Mouse (Mus musculus): ENCODE measurements around the gene Asb2.

The Asb2 gene

GRCm38 (mm10) chr12:103355746-103356414 is at the start of gene Asb2:
Gene Asb2, minus strand, starts transcription at chr12:103356001.
- DNase-seq = no peak

DNA sequence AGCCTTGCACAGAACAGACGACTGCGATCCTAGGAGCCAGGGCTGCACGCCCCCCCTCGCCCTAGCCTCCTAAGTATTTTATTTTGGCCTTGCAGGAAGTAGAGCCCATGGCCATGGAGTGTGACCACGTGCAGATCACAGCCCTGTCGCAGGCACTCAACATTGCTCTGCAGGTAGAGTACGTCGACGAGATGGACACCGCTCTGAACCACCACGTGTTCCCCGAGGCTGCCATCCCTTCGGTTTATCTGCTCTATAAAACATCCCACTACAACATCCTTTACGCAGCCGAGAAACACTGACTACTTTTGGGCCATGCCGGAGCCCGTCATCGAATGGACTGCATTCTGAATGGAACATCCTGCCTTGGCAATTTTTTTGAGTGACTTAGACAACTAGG is 48.3 kb upstream of the Asb2 start:
- no peak for DNase-seq

- no peak for DNase-seq
Measured at GRCm38 (mm10) chr12:103396751-103397150, 41.0 kb upstream of the Asb2 start.

- DNase-seq = no peak
Measured at GRCm38 (mm10) chr12:103395486-103396275, 39.9 kb upstream of the Asb2 start.

DNA sequence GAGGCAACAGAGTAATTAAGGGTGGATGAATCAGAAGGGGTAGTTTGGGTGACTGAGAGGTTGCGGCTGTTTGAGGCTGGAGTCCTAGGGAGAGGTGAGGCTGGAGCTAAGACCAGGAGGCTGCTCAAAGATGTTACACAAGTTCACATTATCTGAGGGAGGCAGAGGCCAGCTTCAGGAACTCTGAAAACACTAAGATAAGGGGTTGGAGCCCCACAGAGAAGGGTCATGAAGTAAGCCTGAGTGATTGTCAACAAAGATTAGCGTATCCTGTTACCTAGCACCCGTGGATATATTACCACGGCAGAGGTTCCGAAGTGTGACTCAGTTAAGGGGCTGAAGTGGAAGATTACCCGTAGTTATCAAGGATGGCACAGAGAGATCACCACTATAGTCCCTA is 37.7 kb upstream of the Asb2 start:
- no peak for DNase-seq

DNA sequence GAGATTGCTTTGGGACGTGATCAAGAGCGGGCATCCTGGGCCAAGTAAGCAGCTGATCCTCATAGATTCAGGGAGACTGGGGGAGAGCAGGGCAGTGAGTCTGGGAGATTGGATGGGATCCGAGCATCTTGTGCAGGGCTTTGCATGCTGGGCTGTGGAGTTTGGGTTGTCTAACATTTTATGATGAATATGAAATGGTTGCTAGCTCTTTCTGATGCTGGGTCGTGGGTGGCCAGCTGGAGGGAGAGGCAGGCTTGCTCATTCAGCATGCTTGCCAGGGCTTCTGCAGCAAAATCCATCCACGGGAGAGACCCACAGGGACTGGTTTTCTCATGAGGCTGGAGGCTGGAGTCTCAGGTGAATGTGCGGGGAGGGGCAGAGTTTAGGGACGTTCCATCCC is 35.3 kb upstream of the Asb2 start:
- DNase-seq = peak; percentile 79

DNA sequence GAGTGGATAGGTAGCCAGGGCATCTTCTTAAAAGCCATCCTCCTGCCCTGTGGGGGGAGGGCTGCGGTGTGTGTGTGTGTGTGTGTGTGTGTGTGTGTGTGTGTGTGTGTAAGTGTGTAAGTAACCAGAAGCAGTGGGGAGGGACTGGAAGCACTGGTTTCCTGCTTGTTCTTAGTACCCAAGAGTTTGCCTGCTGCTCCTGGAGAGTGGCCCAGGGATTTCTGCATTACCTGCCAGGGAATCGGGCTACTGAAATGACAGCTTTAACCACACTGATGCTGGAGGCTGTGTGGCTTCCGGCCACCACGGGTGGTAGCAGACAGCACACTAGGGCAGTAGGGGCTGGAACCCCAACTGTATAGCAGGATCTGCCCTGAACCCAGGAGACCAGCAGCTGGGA is 34.2 kb upstream of the Asb2 start:
- DNase-seq = no peak

DNA sequence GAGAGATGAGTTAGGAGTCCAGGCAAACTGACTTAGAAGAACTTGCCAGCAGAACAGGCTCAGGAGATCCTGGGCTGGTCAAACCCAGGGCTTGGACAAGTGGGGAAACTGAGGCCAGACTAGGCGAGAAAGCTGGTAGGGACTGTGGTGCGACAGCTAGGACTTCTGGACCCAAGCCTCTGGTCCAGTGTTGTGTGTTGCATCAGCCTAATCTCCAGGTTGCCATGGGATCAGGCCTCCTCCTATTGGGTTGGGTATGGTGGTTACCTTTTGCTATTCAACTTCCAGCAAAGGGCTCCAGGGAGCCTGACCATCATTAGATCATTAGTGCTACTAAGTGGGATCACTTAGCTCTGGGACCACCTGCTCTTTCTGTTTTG is 33.5 kb upstream of the Asb2 start:
- no peak for DNase-seq

- DNase-seq = peak; percentile 98
Measured at GRCm38 (mm10) chr12:103388505-103389347, 32.9 kb upstream of the Asb2 start, which contains the start of gene Otub2. Gene Otub2, plus strand, starts transcription at chr12:103388682.

DNA sequence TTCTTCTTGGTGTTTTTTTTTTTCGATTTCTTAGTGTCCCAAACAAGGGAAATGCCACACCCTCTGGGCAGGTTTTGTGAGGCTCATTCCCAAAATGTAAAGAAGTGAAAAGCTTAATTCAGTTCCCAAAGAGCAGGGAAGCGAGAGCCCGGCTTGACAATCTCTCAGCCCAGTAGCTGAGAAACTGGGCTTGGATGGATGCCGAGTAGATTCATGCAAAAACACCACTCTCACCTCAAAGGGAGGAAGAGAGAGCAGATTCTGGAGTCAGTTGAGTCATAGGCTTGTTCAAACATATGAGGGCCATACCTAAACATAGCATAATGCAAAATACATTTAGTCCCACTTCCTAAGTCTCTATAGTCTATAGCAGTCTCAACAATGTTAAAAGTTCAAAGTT is 24.4 kb upstream of the Asb2 start:
- DNase-seq = no peak

DNA sequence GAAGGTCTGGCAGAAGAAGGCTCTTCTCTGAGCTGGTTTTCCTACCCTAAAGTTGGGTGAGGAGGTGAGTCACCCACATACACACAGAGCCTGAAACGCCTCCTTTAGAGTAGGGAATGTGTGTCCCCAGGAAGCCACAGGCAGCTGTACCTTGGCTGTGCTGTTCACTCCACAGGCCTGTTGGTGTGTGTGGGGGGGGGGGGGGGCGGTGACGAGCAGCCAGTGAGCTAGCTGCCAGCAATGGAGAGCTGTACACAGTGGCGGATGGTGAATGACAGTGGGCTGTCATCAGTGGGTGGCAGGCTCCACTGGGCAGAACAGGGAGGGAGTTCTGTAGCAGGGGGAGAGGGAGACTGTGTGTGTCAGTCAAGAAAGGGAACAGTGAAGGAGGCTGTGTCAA is 21.0 kb upstream of the Asb2 start:
- DNase-seq = peak; percentile 77

DNA sequence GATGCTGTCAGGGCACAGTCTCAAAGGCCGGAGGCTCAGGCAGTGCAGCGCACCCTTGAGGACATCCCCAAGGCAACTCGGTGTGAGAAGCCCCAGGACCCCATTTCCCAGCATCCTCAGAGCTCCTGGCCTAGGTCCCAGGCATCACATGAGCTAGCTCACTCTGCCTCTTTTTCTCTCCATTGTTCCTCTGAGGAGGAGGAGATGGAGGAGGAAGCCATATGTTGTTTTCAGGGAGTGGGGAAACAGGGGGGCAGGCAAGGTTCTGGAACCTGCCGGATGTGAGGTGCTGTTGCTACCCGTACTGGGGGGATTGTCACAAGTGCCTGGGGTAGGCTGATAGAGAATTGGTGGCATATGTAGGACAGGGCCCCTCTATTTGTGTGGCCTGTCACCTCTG is 20.3 kb upstream of the Asb2 start:
- peak; percentile 76 for DNase-seq

GRCm38 (mm10) chr12:103373530-103374236 is 17.9 kb upstream of the Asb2 start:
- DNase-seq = no peak

DNA sequence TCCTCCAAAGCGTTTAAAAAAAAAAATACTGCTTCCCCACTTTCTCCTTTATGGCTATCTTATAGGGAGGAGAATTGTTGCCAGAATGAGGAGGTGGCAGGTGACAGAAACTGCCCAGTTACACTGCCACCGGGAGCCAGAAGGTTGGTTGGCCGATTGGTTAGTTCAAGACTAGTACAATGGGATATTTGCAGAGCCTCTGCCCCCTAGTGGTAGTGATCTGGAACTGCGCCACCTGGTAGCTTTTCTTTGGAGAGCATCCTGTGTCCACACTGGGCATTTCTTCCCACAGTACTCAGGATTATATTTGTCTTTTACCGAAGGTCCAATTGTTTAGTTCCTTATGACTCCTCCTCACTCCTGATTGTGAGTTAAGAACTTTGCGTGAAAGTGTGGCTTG is 15.9 kb upstream of the Asb2 start:
- no peak for DNase-seq

DNA sequence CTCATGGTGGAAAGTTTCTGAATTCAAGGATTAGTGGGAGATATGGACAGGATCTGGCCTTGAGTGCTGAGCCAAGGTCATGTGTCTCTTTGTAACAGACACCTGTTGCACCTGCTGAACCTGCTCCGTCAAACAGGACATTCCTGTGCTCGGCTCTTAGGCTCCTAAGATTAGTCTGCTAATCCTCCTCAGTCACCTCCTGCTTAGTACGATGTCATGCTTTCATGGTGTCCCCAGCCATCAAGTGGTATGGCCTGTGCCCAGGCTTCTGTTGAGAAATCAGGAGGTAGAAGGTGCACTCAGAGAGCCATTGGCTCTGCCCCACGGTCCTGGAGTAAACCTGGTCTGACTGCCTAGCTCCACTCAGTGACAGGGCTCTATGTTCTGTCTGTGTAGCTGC is 15.1 kb upstream of the Asb2 start:
- no peak for DNase-seq

DNA sequence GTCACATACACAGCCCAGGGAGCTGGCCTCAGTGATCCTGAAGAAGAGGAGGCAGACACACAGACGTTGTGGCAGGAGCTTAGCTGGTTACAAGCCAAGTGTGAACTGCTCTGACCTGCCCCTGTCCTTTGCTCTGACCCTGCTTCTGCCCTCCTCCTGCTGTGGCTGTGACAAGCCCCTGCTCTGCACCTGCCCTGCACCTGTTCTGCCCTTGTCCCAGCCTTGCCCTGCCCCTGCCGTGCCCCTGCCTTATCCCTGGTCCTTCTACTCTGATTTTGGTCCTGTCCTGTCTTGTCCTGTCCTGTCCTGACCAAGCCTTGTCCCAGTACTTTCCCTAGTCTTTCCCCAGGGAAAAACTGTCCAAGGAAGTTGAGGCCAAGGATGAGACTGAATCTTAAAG is 13.0 kb upstream of the Asb2 start:
- DNase-seq = no peak

DNA sequence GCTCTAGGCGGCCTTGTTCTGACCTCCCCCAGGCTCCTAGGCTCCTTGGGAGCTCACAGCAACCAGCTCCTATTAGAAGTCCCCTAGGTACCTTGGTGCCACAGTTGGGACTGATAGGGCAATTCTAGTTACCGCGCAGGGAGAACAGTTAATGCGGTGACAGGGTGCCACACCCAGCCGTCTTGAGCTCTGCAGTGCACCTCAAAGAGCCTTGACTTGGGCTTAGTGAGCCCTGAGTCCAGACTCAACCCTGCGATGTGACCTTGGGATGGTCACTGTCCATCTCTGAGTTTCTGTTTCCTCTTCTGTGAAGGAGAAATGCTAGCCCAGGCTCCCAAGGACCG is 12.5 kb upstream of the Asb2 start:
- DNase-seq = no peak

GRCm38 (mm10) chr12:103367620-103368325 is 12.0 kb upstream of the Asb2 start:
- DNase-seq = peak; percentile 70

GRCm38 (mm10) chr12:103367171-103367570 is 11.4 kb upstream of the Asb2 start:
- no peak for DNase-seq

GRCm38 (mm10) chr12:103362336-103362735 is 6.5 kb upstream of the Asb2 start:
- no peak for DNase-seq

- DNase-seq = no peak
Measured at GRCm38 (mm10) chr12:103361539-103362307, 5.9 kb upstream of the Asb2 start.

DNA sequence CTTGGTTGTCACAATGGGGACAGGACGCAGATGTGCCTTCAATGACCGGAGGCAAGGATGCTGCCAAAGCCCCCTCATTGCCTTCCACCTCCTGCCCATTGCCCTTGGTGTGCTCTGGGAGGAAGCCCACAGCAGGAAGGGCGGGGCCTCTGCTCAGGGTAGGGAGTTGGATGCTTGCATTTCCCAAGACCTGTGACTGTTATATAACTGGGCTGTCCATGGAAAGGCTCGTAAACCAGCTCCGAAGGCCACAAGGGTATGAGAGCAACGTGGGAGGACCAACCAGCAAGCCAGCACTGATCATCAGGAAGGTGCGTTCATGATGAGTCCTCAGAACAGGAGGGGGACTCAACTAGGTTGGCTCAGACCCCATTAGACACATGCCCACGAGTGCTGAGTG is 5.0 kb upstream of the Asb2 start:
- DNase-seq = no peak

Data from right cerebral cortex, adult 18-20 months (tissue).